Mouse (Mus musculus): ENCODE measurements around the gene Plekha8. TPM values are rescaled to one million over a fixed set of nuclear protein-coding genes. Genes with fewer than 3 reads are reported as not detected.

The Plekha8 gene
- polyA plus RNA-seq, 1 experiment from 2014 or later, result 12.2 TPM

DNA sequence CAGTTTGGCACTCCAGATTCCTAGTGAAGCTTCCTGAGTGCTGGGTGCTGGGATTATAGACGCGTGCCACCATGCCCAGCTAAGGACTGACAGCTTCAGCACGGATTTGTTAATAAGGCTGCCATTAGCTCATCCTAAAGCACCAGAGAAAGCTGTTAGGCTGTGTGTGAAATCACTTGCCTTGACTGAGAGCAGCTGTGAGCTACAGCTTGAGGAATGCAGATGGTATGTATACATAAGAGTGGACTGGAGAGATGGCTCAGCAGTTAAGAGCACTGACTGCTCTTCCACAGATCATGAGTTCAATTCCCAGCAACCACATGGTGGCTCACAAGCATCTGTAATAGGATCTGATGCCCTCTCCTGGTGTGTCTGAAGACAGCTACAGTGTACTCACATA, 22.5 kb downstream of the Plekha8 start:
- Histone ChIP-seq H3K27me3 (ENCODE audit: control insufficient read depth, insufficient read depth, low read length) (no peaks in the 10 kb centered on the region), H3K4me1 (ENCODE audit: control insufficient read depth, insufficient read depth, low read length) (no peaks in the 10 kb centered on the region), H3K36me3 (ENCODE audit: control insufficient read depth, insufficient read depth, low read length) (peaks cover 3% of the 10 kb centered on the region; the same call in 1 of the 2 replicates), H3K4me3 (ENCODE audit: low read depth, low read length) (no peak overlapping the region), H3K27ac (ENCODE audit: low read depth, low read length) (no peak overlapping the region), H3K9me3 (ENCODE audit: control insufficient read depth, low read length) (no peaks in the 10 kb centered on the region), H3K4me2 (ENCODE audit: low read depth, low read length) (no peak overlapping the region), H3K9ac (replicated peaks; ENCODE audit: low read depth, low read length) (no peak overlapping the region)
- 90% methylated on average over 3 of the region's 3 CpGs for WGBS
- no peak for ATAC-seq (ENCODE audit: low read depth)

DNA sequence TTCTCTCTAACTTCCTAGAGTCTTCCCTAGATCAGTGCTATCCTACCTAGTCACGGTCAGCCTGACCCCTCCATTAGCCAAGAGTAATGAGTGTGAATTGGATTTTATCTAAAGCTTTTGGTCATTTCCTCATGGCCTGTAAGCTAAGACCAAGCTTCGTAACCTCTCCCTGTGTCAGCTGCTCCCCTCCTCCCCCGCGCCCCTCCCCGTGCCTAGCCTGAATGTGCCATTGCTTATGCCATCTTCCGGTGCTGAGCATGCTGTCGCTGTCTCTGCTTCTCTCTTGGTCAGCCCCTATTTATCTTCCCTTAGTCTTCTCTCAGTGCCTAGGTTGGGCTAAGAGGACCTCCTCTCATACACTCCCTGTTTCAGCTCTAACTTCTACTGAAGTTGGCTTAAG, 24.6 kb downstream of the Plekha8 start:
- no peaks in the 10 kb centered on the region for H3K27me3 ChIP-seq (ENCODE audit: control insufficient read depth, insufficient read depth, low read length)
- H3K4me3 ChIP-seq (ENCODE audit: low read depth, low read length), result no peak overlapping the region
- H3K4me1 ChIP-seq (ENCODE audit: control insufficient read depth, insufficient read depth, low read length), result no peaks in the 10 kb centered on the region
- WGBS, result 92% methylated on average over 7 of the region's 7 CpGs
- H3K4me2 ChIP-seq (ENCODE audit: low read depth, low read length), result no peak overlapping the region
- no peak for ATAC-seq (ENCODE audit: low read depth)
- no peaks in the 10 kb centered on the region for H3K9me3 ChIP-seq (ENCODE audit: control insufficient read depth, low read length)
- peaks cover 12% of the 10 kb centered on the region for H3K36me3 ChIP-seq (ENCODE audit: control insufficient read depth, insufficient read depth, low read length)
- no peak overlapping the region for H3K9ac ChIP-seq (replicated peaks; ENCODE audit: low read depth, low read length)
- H3K27ac ChIP-seq (ENCODE audit: low read depth, low read length), result no peak overlapping the region

DNA sequence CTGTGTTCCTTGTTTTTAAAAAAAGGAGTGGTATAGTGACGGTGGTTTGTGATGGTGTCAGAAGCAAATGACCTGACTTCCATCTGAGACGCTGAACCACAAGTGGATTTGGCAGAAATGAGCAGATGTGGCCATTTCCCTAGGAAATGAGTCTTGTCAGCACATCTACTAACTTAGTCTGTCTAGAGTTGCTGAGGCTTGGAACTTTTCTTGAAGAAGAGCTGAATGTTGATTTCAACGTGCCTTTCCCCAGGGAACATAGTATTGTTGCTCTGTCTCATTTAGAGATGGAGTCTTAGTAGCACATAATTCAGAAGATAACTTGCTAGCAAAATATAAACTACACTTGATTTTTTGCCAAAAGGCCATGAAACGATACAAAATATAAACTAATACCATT, 25.4 kb downstream of the Plekha8 start:
- peaks cover 12% of the 10 kb centered on the region for H3K36me3 ChIP-seq (ENCODE audit: control insufficient read depth, insufficient read depth, low read length)
- no peak overlapping the region for H3K4me3 ChIP-seq (ENCODE audit: low read depth, low read length)
- H3K9me3 ChIP-seq (ENCODE audit: control insufficient read depth, low read length), result no peaks in the 10 kb centered on the region
- no peak for ATAC-seq (ENCODE audit: low read depth)
- 90% methylated on average over 4 of the region's 4 CpGs for WGBS
- H3K4me2 ChIP-seq (ENCODE audit: low read depth, low read length), result no peak overlapping the region
- H3K27me3 ChIP-seq (ENCODE audit: control insufficient read depth, insufficient read depth, low read length), result no peaks in the 10 kb centered on the region
- H3K9ac ChIP-seq (replicated peaks; ENCODE audit: low read depth, low read length), result no peak overlapping the region
- H3K27ac ChIP-seq (ENCODE audit: low read depth, low read length), result no peak overlapping the region
- no peaks in the 10 kb centered on the region for H3K4me1 ChIP-seq (ENCODE audit: control insufficient read depth, insufficient read depth, low read length)

DNA sequence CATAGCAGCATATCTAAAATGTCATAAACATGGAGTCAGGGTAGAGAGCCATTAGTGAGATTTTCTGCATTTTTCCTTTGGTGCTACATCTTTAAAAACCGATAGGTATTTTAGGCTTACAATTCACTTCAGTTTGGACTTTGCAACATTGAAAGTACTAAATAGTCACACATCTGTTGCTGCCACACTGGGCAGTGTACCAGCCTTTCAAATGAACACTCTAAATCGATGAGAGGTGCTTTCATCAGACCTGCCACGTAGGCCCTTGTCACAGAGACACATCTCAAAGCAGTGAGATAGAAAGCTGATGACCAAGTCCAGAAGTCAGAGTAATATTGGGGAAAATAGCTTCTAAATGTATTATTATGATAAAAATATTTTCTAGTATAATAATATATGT, 33.5 kb downstream of the Plekha8 start:
- H3K4me1 ChIP-seq (ENCODE audit: control insufficient read depth, insufficient read depth, low read length), result no peaks in the 10 kb centered on the region
- no peak overlapping the region for H3K4me2 ChIP-seq (ENCODE audit: low read depth, low read length)
- 93% methylated on average over 3 of the region's 3 CpGs for WGBS

DNA sequence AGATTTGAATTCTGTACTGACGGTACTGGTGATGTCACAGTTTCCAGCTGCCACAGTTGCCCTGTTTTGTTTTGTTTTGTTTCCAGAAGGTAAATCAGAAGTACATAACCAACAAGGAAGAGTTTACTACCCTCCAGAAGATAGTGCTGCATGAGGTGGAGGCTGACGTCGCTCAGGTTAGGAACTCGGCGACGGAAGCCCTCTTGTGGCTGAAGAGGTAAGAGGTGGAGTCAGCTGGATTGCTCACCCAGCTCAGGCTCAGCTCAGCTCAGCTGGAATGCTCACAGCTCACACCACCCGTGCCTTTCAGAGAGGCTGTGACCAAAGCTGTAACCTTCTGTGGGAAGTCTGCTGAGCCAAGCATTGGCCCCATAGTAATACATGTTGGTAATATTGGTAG, 34.8 kb downstream of the Plekha8 start:
- Histone ChIP-seq H3K27me3 (ENCODE audit: control insufficient read depth, insufficient read depth, low read length) (no peaks in the 10 kb centered on the region), H3K4me3 (ENCODE audit: low read depth, low read length) (no peak overlapping the region), H3K9ac (replicated peaks; ENCODE audit: low read depth, low read length) (no peak overlapping the region), H3K9me3 (ENCODE audit: control insufficient read depth, low read length) (no peaks in the 10 kb centered on the region), H3K36me3 (ENCODE audit: control insufficient read depth, insufficient read depth, low read length) (peaks cover 11% of the 10 kb centered on the region; the same call in 1 of the 2 replicates), H3K4me1 (ENCODE audit: control insufficient read depth, insufficient read depth, low read length) (no peaks in the 10 kb centered on the region), H3K4me2 (ENCODE audit: low read depth, low read length) (no peak overlapping the region), H3K27ac (ENCODE audit: low read depth, low read length) (no peak overlapping the region)
- ATAC-seq (ENCODE audit: low read depth), result peak; percentile 70; the same call in 1 of the 2 replicates
- WGBS, result 35% methylated on average over 7 of the region's 7 CpGs

More for the DNA sequence above, 33.5 kb downstream of the Plekha8 start:
- H3K27ac ChIP-seq (ENCODE audit: low read depth, low read length), result no peak overlapping the region
- no peaks in the 10 kb centered on the region for H3K9me3 ChIP-seq (ENCODE audit: control insufficient read depth, low read length)
- no peak for ATAC-seq (ENCODE audit: low read depth)
- H3K4me3 ChIP-seq (ENCODE audit: low read depth, low read length), result no peak overlapping the region
- H3K9ac ChIP-seq (replicated peaks; ENCODE audit: low read depth, low read length), result no peak overlapping the region
- no peaks in the 10 kb centered on the region for H3K27me3 ChIP-seq (ENCODE audit: control insufficient read depth, insufficient read depth, low read length)
- H3K36me3 ChIP-seq (ENCODE audit: control insufficient read depth, insufficient read depth, low read length), result peaks cover 19% of the 10 kb centered on the region

DNA sequence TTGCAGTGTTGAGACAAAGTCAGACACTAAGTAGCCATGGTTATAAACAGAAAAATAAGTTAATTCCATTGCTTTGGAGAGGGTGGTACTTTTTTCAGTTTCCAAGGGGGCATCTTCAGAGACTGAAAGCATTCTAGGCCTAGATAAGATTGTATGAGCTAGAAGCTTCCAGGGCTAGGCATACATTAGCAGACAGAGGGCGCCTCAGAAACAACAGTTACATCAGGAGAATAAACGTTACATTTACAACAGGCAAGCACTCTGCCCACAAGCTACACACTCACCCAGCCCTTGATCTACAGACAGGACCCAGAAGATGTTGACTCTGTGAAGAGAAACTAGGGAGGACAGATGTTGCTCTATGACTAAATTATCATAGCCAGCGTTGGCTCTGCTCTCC, 36.6 kb downstream of the Plekha8 start:
- Histone ChIP-seq H3K9ac (replicated peaks; ENCODE audit: low read depth, low read length) (no peak overlapping the region), H3K9me3 (ENCODE audit: control insufficient read depth, low read length) (no peaks in the 10 kb centered on the region), H3K4me1 (ENCODE audit: control insufficient read depth, insufficient read depth, low read length) (no peaks in the 10 kb centered on the region), H3K36me3 (ENCODE audit: control insufficient read depth, insufficient read depth, low read length) (peaks cover 11% of the 10 kb centered on the region; the same call in 1 of the 2 replicates), H3K4me2 (ENCODE audit: low read depth, low read length) (no peak overlapping the region), H3K27me3 (ENCODE audit: control insufficient read depth, insufficient read depth, low read length) (no peaks in the 10 kb centered on the region), H3K27ac (ENCODE audit: low read depth, low read length) (no peak overlapping the region), H3K4me3 (ENCODE audit: low read depth, low read length) (no peak overlapping the region)
- no peak for ATAC-seq (ENCODE audit: low read depth)
- WGBS, result 45% methylated on average over 3 of the region's 3 CpGs

DNA sequence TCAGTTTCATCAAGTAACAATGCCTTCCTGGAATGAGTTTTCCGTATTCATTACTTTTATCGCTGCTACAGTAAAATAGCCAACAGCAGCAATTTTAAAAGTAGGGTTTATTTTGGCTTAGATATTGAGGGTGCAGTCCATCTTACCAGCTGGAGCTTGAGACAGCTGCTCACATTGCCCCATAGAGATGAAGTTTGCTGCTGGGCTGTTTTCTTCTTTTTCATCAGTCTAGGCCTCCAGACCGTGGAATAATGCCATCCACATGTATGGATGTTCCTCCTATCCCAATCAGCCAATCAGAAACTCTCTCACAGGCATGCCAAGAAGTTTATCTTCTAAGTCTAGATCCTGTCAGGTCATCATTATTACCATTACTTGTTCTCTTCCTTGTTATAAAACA, 45.0 kb downstream of the Plekha8 start:
- no peak for ATAC-seq (ENCODE audit: low read depth)
- Histone ChIP-seq H3K36me3 (ENCODE audit: control insufficient read depth, insufficient read depth, low read length) (peaks cover 9% of the 10 kb centered on the region; the same call in 1 of the 2 replicates), H3K4me1 (ENCODE audit: control insufficient read depth, insufficient read depth, low read length) (no peaks in the 10 kb centered on the region), H3K9me3 (ENCODE audit: control insufficient read depth, low read length) (no peaks in the 10 kb centered on the region), H3K9ac (replicated peaks; ENCODE audit: low read depth, low read length) (no peak overlapping the region), H3K4me3 (ENCODE audit: low read depth, low read length) (no peak overlapping the region), H3K27me3 (ENCODE audit: control insufficient read depth, insufficient read depth, low read length) (no peaks in the 10 kb centered on the region), H3K4me2 (ENCODE audit: low read depth, low read length) (no peak overlapping the region), H3K27ac (ENCODE audit: low read depth, low read length) (no peak overlapping the region)
- WGBS, result 87% methylated on average over 3 of the region's 3 CpGs

DNA sequence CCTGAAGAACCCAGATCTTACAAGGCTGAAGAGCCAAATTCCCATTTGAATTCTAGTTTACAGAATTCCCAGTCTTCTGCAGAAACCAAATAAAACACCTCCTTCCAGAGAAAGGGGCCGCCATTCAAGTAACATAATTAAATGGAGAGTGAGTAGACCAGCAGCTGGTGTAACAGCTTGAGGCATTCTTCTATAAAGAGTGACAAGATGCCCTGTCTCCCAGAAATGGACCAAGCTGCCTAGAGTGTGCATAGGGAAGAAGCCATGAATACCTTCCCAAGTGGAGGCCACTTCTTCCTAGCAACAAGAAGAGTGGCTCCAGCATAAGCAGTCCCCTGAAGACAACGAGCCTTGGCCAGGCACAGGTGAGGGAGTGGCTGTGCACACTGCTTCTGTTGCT, 47.0 kb downstream of the Plekha8 start:
- no peak for ATAC-seq (ENCODE audit: low read depth)
- Histone ChIP-seq H3K36me3 (ENCODE audit: control insufficient read depth, insufficient read depth, low read length) (peaks cover 5% of the 10 kb centered on the region; the same call in 1 of the 2 replicates), H3K27ac (ENCODE audit: low read depth, low read length) (no peak overlapping the region), H3K4me2 (ENCODE audit: low read depth, low read length) (no peak overlapping the region), H3K27me3 (ENCODE audit: control insufficient read depth, insufficient read depth, low read length) (no peaks in the 10 kb centered on the region), H3K9ac (replicated peaks; ENCODE audit: low read depth, low read length) (no peak overlapping the region), H3K4me3 (ENCODE audit: low read depth, low read length) (no peak overlapping the region), H3K9me3 (ENCODE audit: control insufficient read depth, low read length) (no peaks in the 10 kb centered on the region), H3K4me1 (ENCODE audit: control insufficient read depth, insufficient read depth, low read length) (no peaks in the 10 kb centered on the region)
- 85% methylated on average over 2 of the region's 2 CpGs for WGBS

DNA sequence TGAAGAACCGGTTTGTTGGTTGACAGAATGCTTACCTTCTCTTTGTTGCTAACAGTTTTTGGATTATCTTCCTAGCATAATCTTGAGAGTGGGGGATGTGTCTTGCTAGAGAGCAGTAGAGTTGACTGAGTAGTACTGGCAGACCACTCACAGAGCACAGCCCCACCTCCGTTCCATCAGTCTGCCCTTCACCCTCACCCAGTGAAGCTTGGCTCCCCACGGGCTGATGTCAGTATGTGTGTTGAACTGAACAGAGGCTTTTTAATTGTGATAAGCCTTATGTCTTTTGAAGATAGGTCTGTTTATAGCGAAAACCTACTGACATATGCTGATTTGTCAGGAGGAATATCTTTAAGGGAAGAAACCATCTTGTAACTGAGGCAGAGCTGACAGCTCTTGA, 48.3 kb downstream of the Plekha8 start:
- Histone ChIP-seq H3K4me1 (ENCODE audit: control insufficient read depth, insufficient read depth, low read length) (no peaks in the 10 kb centered on the region), H3K36me3 (ENCODE audit: control insufficient read depth, insufficient read depth, low read length) (peaks cover 3% of the 10 kb centered on the region; the same call in 1 of the 2 replicates), H3K27me3 (ENCODE audit: control insufficient read depth, insufficient read depth, low read length) (no peaks in the 10 kb centered on the region), H3K27ac (ENCODE audit: low read depth, low read length) (no peak overlapping the region), H3K9me3 (ENCODE audit: control insufficient read depth, low read length) (no peaks in the 10 kb centered on the region), H3K4me3 (ENCODE audit: low read depth, low read length) (no peak overlapping the region), H3K9ac (replicated peaks; ENCODE audit: low read depth, low read length) (no peak overlapping the region), H3K4me2 (ENCODE audit: low read depth, low read length) (no peak overlapping the region)
- ATAC-seq (ENCODE audit: low read depth), result no peak
- WGBS, result 91% methylated on average over 4 of the region's 4 CpGs

Data from neural tube, embryonic 14.5 days (tissue).